Mouse (Mus musculus): ENCODE data around the gene Lurap1. TPM values are rescaled to one million over a fixed set of nuclear protein-coding genes. Genes with fewer than 3 reads are reported as not detected.

The Lurap1 gene
- total RNA-seq, 4 experiments from 2014 or later: 3.6 to 5.3 (median 4.9) TPM

- DNase-seq (ENCODE audit: low spot score): no peak
Observed at GRCm38 (mm10) chr4:116110695-116111094, 40.4 kb downstream of the Lurap1 start.

GRCm38 (mm10) chr4:116105278-116105677 lies 45.9 kb downstream of the Lurap1 start:
- DNase-seq (ENCODE audit: low spot score): no peak

- DNase-seq (ENCODE audit: low spot score): no peak
Observed at GRCm38 (mm10) chr4:116100959-116101358, 50.2 kb downstream of the Lurap1 start.

- DNase-seq (ENCODE audit: low spot score): no peak
Observed at GRCm38 (mm10) chr4:116097211-116097610, 53.9 kb downstream of the Lurap1 start.

- no peak for DNase-seq (ENCODE audit: low spot score)
Observed at GRCm38 (mm10) chr4:116096291-116096690, 54.8 kb downstream of the Lurap1 start.

GRCm38 (mm10) chr4:116088510-116089249 lies 62.5 kb downstream of the Lurap1 start:
- DNase-seq (ENCODE audit: low spot score): no peak

Other genes starting within 250 kb of the Lurap1 start
- gene Dmbx1, start 211.4 kb downstream of the Lurap1 start, total RNA-seq (2022): not detected
- gene Faah, start 133.4 kb downstream of the Lurap1 start, total RNA-seq (2022): under 1 TPM in 3 of 4 experiments, not detected in 1; 0.34 to 0.82 (median 0.49) TPM
- 10 to 100 TPM; 30.3 to 34.5 (median 32.7) TPM for gene Nsun4, start 97.5 kb downstream of the Lurap1 start, total RNA-seq (2022)
- 1,000 to 10,000 TPM; 1,639 to 1,931 (median 1,745) TPM for gene Uqcrh, start 76.3 kb downstream of the Lurap1 start, total RNA-seq (2022)
- 10 to 100 TPM; 24.4 to 26.0 (median 25.7) TPM for gene Lrrc41, start 76.1 kb downstream of the Lurap1 start, total RNA-seq (2022)
- under 1 TPM; 0.06 to 0.53 (median 0.17) TPM for gene Rad54l, start 27.6 kb downstream of the Lurap1 start, total RNA-seq (2022)
- 10 to 100 TPM; 58.8 to 63.2 (median 62.0) TPM for gene Pomgnt1, start 27.5 kb downstream of the Lurap1 start, total RNA-seq (2022)
- gene Tspan1, start 16.3 kb upstream of the Lurap1 start, total RNA-seq (2022): under 1 TPM in 1 of 4 experiments, not detected in 3; 0.55 TPM
- gene 1700042G07Rik, start 22.0 kb upstream of the Lurap1 start, total RNA-seq (2022): not detected
- not detected for gene Gm49337, start 22.0 kb upstream of the Lurap1 start, total RNA-seq (2022)
- gene Pik3r3, start 70.3 kb upstream of the Lurap1 start, total RNA-seq (2022): 10 to 100 TPM in 3 of 4 experiments, 1 to 10 TPM in 1; 8.5 to 14.9 (median 11.9) TPM